14 mouse cellular contexts compared by ENCODE assay signal in genomic region chr17:11352778-11353552, GRCm38 (mm10).
DNase-seq lines count a peak whose midpoint lies in the region; ATAC-seq and TF ChIP-seq lines count a peak whose summit lies in the region.
"Had no signal": no experiment of that assay in that cellular context is flagged by ENCODE, and none has a peak within 500 bp of the region (broad histone marks: within the 10 kb centered on the region; RNA-seq: fewer than 3 reads in every experiment).

No protein-coding gene starts in this region.

- WGBS in lung, adult 2 months, result 34% methylated on average over 1 of the region's 1 CpGs
- WGBS in cerebellum, adult 2 months, result 65% methylated on average over 1 of the region's 1 CpGs
- WGBS in hindbrain, embryonic 13.5 days, result 51% methylated on average over 1 of the region's 1 CpGs
- 21% methylated on average over 1 of the region's 1 CpGs for WGBS in kidney, embryonic 16.5 days

- H3K4me3 ChIP-seq in lung, adult 2 months (replicated peaks; ENCODE audit: extremely low read depth, low read depth, low read length), result no peak overlapping the region
- no peak overlapping the region for H3K4me3 ChIP-seq in cerebellum, adult 2 months (replicated peaks; ENCODE audit: insufficient read depth, low read depth, low read length)
- no peak overlapping the region for H3K4me3 ChIP-seq in hindbrain, embryonic 13.5 days
- no peak overlapping the region for H3K4me3 ChIP-seq in kidney, embryonic 16.5 days (ENCODE audit: low read length)
- H3K4me3 ChIP-seq: embryonic facial prominence, embryonic 15.5 days; limb, embryonic 15.5 days; midbrain, embryonic 12.5 days had no signal

- H3K4me2 ChIP-seq in hindbrain, embryonic 13.5 days, result no peak overlapping the region
- no peak overlapping the region for H3K4me2 ChIP-seq in kidney, embryonic 16.5 days (replicated peaks; ENCODE audit: low read depth, low read length)
- H3K4me2 ChIP-seq: embryonic facial prominence, embryonic 15.5 days; limb, embryonic 15.5 days; midbrain, embryonic 12.5 days had no signal

- TF ChIP-seq CTCF in lung, adult 2 months (IDR thresholded peaks at IDR 0.05; ENCODE audit: insufficient read depth, low read length), result no peak
- TF ChIP-seq CTCF in cerebellum, adult 2 months (IDR thresholded peaks at IDR 0.05; ENCODE audit: borderline replicate concordance, insufficient read depth, low read depth, low read length), result no peak

- H3K9me3 ChIP-seq in hindbrain, embryonic 13.5 days, result no peaks in the 10 kb centered on the region
- H3K9me3 ChIP-seq in kidney, embryonic 16.5 days (ENCODE audit: low read length), result no peaks in the 10 kb centered on the region
- H3K9me3 ChIP-seq: embryonic facial prominence, embryonic 15.5 days; limb, embryonic 15.5 days; midbrain, embryonic 12.5 days had no signal

- no peak for TF ChIP-seq POLR2A in lung, adult 2 months (IDR thresholded peaks at IDR 0.05; ENCODE audit: borderline replicate concordance, extremely low read depth, low read depth, low read length)
- TF ChIP-seq POLR2A in cerebellum, adult 2 months (IDR thresholded peaks at IDR 0.05; ENCODE audit: borderline replicate concordance, insufficient read depth, low read length), result no peak

- peak; percentile 10 for DNase-seq in gastrocnemius, postnatal 25 days
- no peak for DNase-seq in gastrocnemius, postnatal 36 days
- DNase-seq in lung, adult 18-20 months, result peak; percentile 8 to 20
- DNase-seq in lung, adult 2 months, result no peak
- peak; percentile 62 to 83 for DNase-seq in cerebellum, adult 2 months
- peak; percentile 29 for DNase-seq in skeletal muscle tissue, adult 2 months (ENCODE audit: low read depth, low spot score)
- DNase-seq: kidney, postnatal 10 days; thymus, adult 18-20 months had no signal

- H3K36me3 ChIP-seq in hindbrain, embryonic 13.5 days, result no peaks in the 10 kb centered on the region
- no peaks in the 10 kb centered on the region for H3K36me3 ChIP-seq in kidney, embryonic 16.5 days (ENCODE audit: insufficient read depth, low read length)
- H3K36me3 ChIP-seq: embryonic facial prominence, embryonic 15.5 days; limb, embryonic 15.5 days; midbrain, embryonic 12.5 days had no signal

- no peak for ATAC-seq in hindbrain, embryonic 13.5 days (ENCODE audit: low FRiP score)
- no peak for ATAC-seq in kidney, embryonic 16.5 days (ENCODE audit: low FRiP score, low TSS enrichment)
- ATAC-seq: CD4-positive, CD25-positive, alpha-beta regulatory T cell, adult 4 months had no signal

- no peaks in the 10 kb centered on the region; the same call in 1 of the 2 replicates for H3K4me1 ChIP-seq in lung, adult 2 months (ENCODE audit: control insufficient read depth, insufficient read depth, low read length)
- H3K4me1 ChIP-seq in cerebellum, adult 2 months (ENCODE audit: control insufficient read depth, insufficient read depth, low read length), result peaks cover 9% of the 10 kb centered on the region; the same call in 1 of the 2 replicates
- no peaks in the 10 kb centered on the region for H3K4me1 ChIP-seq in hindbrain, embryonic 13.5 days (replicated peaks)
- no peaks in the 10 kb centered on the region for H3K4me1 ChIP-seq in kidney, embryonic 16.5 days (ENCODE audit: insufficient read depth, low read length)
- H3K4me1 ChIP-seq: embryonic facial prominence, embryonic 15.5 days; midbrain, embryonic 12.5 days had no signal

- intact Hi-C loops in gastrocnemius, postnatal 36 days (cut with DNase I), result no loop called here

- no peak overlapping the region for H3K9ac ChIP-seq in hindbrain, embryonic 13.5 days
- H3K9ac ChIP-seq in kidney, embryonic 16.5 days (replicated peaks; ENCODE audit: low read length), result no peak overlapping the region
- H3K9ac ChIP-seq: embryonic facial prominence, embryonic 15.5 days; limb, embryonic 15.5 days; midbrain, embryonic 12.5 days had no signal

- H3K27ac ChIP-seq in cerebellum, adult 2 months (ENCODE audit: insufficient read depth, low read length), result no peak overlapping the region; the same call in 1 of the 2 replicates
- H3K27ac ChIP-seq in hindbrain, embryonic 13.5 days, result no peak overlapping the region
- no peak overlapping the region for H3K27ac ChIP-seq in kidney, embryonic 16.5 days (ENCODE audit: low read length)
- H3K27ac ChIP-seq: embryonic facial prominence, embryonic 15.5 days; limb, embryonic 15.5 days; midbrain, embryonic 12.5 days had no signal

- H3K27me3 ChIP-seq in cerebellum, adult 2 months (ENCODE audit: control insufficient read depth, insufficient read depth, low read length), result no peaks in the 10 kb centered on the region
- no peaks in the 10 kb centered on the region for H3K27me3 ChIP-seq in hindbrain, embryonic 13.5 days
- no peaks in the 10 kb centered on the region for H3K27me3 ChIP-seq in kidney, embryonic 16.5 days (ENCODE audit: insufficient read depth, low read length)
- H3K27me3 ChIP-seq: embryonic facial prominence, embryonic 15.5 days; limb, embryonic 15.5 days; midbrain, embryonic 12.5 days had no signal

Comparison
In these comparisons a context has a peak if more than half of its experiments do, and no peak if none do; other contexts are left out.
1. DNase-seq: peak in gastrocnemius, postnatal 25 days (single experiment), lung, adult 18-20 months (2 of 2), cerebellum, adult 2 months (2 of 2) and skeletal muscle tissue, adult 2 months (single experiment); none in gastrocnemius, postnatal 36 days (0 of 2) and lung, adult 2 months (single experiment).